Mouse (Mus musculus) limb, embryonic 12.5 days (tissue): ENCODE results near the gene Gm10153. TPM values are rescaled to one million over a fixed set of nuclear protein-coding genes. Genes with fewer than 3 reads are reported as not detected.
"Not testable (repeated sequence)": the region's sequence is repeated elsewhere in the genome, so short reads cannot be mapped to it uniquely, and the experiment has no call there.

ENCODE experiments used
- ATAC-seq: fragments of 200-750 bp; cut with Nextera tagmentation; 2 replicates; pipeline ENCODE4 v1.8.0; 2017; ENCODE audit warnings: low read depth, moderate TSS enrichment; ENCODE audit not compliant: insufficient number of reproducible peaks, insufficient read depth, low FRiP score, low TSS enrichment
- H3K27ac ChIP-seq: fragments of 300-500 bp; sonication (generic); 2 replicates; pipeline ENCODE4 v1.5.1; 2016; ENCODE audit warnings: mild to moderate bottlenecking, moderate library complexity
- H3K27me3 ChIP-seq: fragments of 300-500 bp; sonication (generic); 2 replicates; pipeline ENCODE4 v1.6.1; 2016; ENCODE audit warnings: mild to moderate bottlenecking, moderate library complexity
- H3K36me3 ChIP-seq: fragments of 300-500 bp; sonication (generic); 2 replicates; pipeline ENCODE4 v1.6.1; 2016; ENCODE audit warnings: mild to moderate bottlenecking, moderate library complexity
- H3K4me1 ChIP-seq: fragments of 300-500 bp; sonication (generic); replicated peaks from 2 replicates; pipeline ENCODE4 v1.6.1; 2016
- H3K4me2 ChIP-seq: fragments of 300-500 bp; sonication (generic); 2 replicates; pipeline ENCODE4 v1.6.1; 2016; ENCODE audit warnings: mild to moderate bottlenecking, moderate library complexity
- H3K4me3 ChIP-seq: fragments of 300-500 bp; sonication (generic); replicated peaks from 2 replicates; pipeline ENCODE4 v1.5.1; 2016; ENCODE audit warnings: mild to moderate bottlenecking
- H3K9ac ChIP-seq: fragments of 300-500 bp; sonication (generic); replicated peaks from 2 replicates; pipeline ENCODE4 v1.6.1; 2016; ENCODE audit warnings: mild to moderate bottlenecking, moderate library complexity
- H3K9me3 ChIP-seq: fragments of 300-500 bp; sonication (generic); 2 replicates; pipeline ENCODE4 v1.6.1; 2016; ENCODE audit warnings: mild to moderate bottlenecking, moderate library complexity
- WGBS: fragments of 180-500 bp; shearing (Covaris S2); methylation state at CpG from one replicate; pipeline ENCODE4 v1.1.7; 2016; 5-methylcytosine and 5-hydroxymethylcytosine counted together
- polyA plus RNA-seq: library from polyadenylated mRNA; unstranded; fragments of >200 nt; fragmentation: Nextera tagmentation; extraction: Ambion mirVana; gene quantifications from 2 replicates; pipeline ENCODE4 v1.2.1, GENCODE M21; 2016

Gene Gm10153
- not detected in 2 replicates for polyA plus RNA-seq

GRCm38 (mm10) chr7:142190289-142190688, at the start of gene Gm10153:
TSS of gene Gm10153 (minus strand) at chr7:142190389.
- H3K27me3 ChIP-seq, result peaks cover 7% of the 10 kb centered on the region; the same call in 1 of the 2 replicates
- H3K36me3 ChIP-seq, result no peaks in the 10 kb centered on the region
- H3K9ac ChIP-seq, result no peak within 1 kb of the TSS
- ATAC-seq, result no peak
- WGBS, result 48% methylated on average over 2 of the region's 2 CpGs
- no peaks in the 10 kb centered on the region for H3K9me3 ChIP-seq
- no peaks in the 10 kb centered on the region for H3K4me1 ChIP-seq
- H3K4me3 ChIP-seq, result no peak within 1 kb of the TSS
- no peak within 1 kb of the TSS for H3K4me2 ChIP-seq
- H3K27ac ChIP-seq, result no peak within 1 kb of the TSS

- no peak overlapping the region for H3K27ac ChIP-seq
- 0 out of 2 replicates have a peak, but pooled peaks cover 5% of the 10 kb centered on the region for H3K9me3 ChIP-seq
- H3K4me3 ChIP-seq, result no peak overlapping the region
- no peaks in the 10 kb centered on the region for H3K27me3 ChIP-seq
- H3K36me3 ChIP-seq, result no peaks in the 10 kb centered on the region
- H3K4me2 ChIP-seq, result no peak overlapping the region
- no peak for ATAC-seq
- no peak overlapping the region for H3K9ac ChIP-seq
- 0 out of 2 replicates have a peak, but pooled peaks cover 7% of the 10 kb centered on the region for H3K4me1 ChIP-seq
- whole genome bisulfite sequencing, result 38% methylated on average over 1 of the region's 1 CpGs
Measured at GRCm38 (mm10) chr7:142231540-142231939, 41.4 kb upstream of the Gm10153 start.

GRCm38 (mm10) chr7:142229871-142230270, 39.7 kb upstream of the Gm10153 start, which contains the start of gene Krtap5-5:
TSS of gene Krtap5-5 (minus strand) at chr7:142229971.
- not testable (repeated sequence) for ATAC-seq, H3K9ac ChIP-seq, H3K4me3 ChIP-seq, H3K27me3 ChIP-seq, H3K4me1 ChIP-seq, H3K27ac ChIP-seq, H3K4me2 ChIP-seq, H3K9me3 ChIP-seq, H3K36me3 ChIP-seq
- WGBS, result 49% methylated on average over 3 of the region's 3 CpGs

GRCm38 (mm10) chr7:142224518-142224917, 34.3 kb upstream of the Gm10153 start:
- Histone ChIP-seq H3K36me3 (no peaks in the 10 kb centered on the region), H3K27me3 (no peaks in the 10 kb centered on the region), H3K4me1 (0 out of 2 replicates have a peak, but pooled peaks cover 8% of the 10 kb centered on the region), H3K27ac (no peak overlapping the region), H3K4me3 (no peak overlapping the region), H3K4me2 (no peak overlapping the region), H3K9ac (no peak overlapping the region), H3K9me3 (no peaks in the 10 kb centered on the region)
- no peak for ATAC-seq
- 43% methylated on average over 2 of the region's 2 CpGs for WGBS

- H3K27me3 ChIP-seq, H3K4me3 ChIP-seq, H3K27ac ChIP-seq, H3K36me3 ChIP-seq, H3K9ac ChIP-seq, H3K4me1 ChIP-seq, H3K9me3 ChIP-seq, H3K4me2 ChIP-seq, ATAC-seq: not testable (repeated sequence)
- WGBS, result 71% methylated on average over 1 of the region's 1 CpGs
Measured at GRCm38 (mm10) chr7:142212136-142212535, 21.9 kb upstream of the Gm10153 start.

GRCm38 (mm10) chr7:142211559-142211958, 21.4 kb upstream of the Gm10153 start, which contains the start of gene Gm7579:
TSS of gene Gm7579 (plus strand) at chr7:142211859.
- Histone ChIP-seq H3K27ac (no peak within 1 kb of the TSS), H3K9ac (no peak within 1 kb of the TSS), H3K36me3 (no peaks in the 10 kb centered on the region), H3K9me3 (no peaks in the 10 kb centered on the region), H3K4me2 (no peak within 1 kb of the TSS), H3K4me3 (no peak within 1 kb of the TSS), H3K4me1 (no peaks in the 10 kb centered on the region), H3K27me3 (no peaks in the 10 kb centered on the region; the same call in 1 of the 2 replicates)
- no peak for ATAC-seq
- 71% methylated on average over 1 of the region's 1 CpGs for WGBS

GRCm38 (mm10) chr7:142206891-142207290, 16.7 kb upstream of the Gm10153 start:
- ATAC-seq, H3K27ac ChIP-seq, H3K36me3 ChIP-seq, H3K4me3 ChIP-seq, H3K4me2 ChIP-seq, H3K4me1 ChIP-seq, H3K27me3 ChIP-seq, H3K9ac ChIP-seq, H3K9me3 ChIP-seq: not testable (repeated sequence)
- WGBS, result 79% methylated on average over 5 of the region's 5 CpGs

- H3K4me1 ChIP-seq, result no peaks in the 10 kb centered on the region
- no peak overlapping the region for H3K9ac ChIP-seq
- ATAC-seq, result no peak
- H3K4me3 ChIP-seq, result no peak overlapping the region
- no peaks in the 10 kb centered on the region; the same call in 1 of the 2 replicates for H3K27me3 ChIP-seq
- H3K36me3 ChIP-seq, result no peaks in the 10 kb centered on the region
- H3K4me2 ChIP-seq, result no peak overlapping the region
- no peak overlapping the region for H3K27ac ChIP-seq
- H3K9me3 ChIP-seq, result no peaks in the 10 kb centered on the region
Measured at GRCm38 (mm10) chr7:142205488-142205887, 15.3 kb upstream of the Gm10153 start.

- Histone ChIP-seq H3K9ac (no peak within 1 kb of the TSS), H3K36me3 (no peaks in the 10 kb centered on the region), H3K4me2 (no peak within 1 kb of the TSS), H3K4me3 (no peak within 1 kb of the TSS), H3K27me3 (peaks cover 10% of the 10 kb centered on the region; the same call in 1 of the 2 replicates), H3K4me1 (no peaks in the 10 kb centered on the region), H3K27ac (no peak within 1 kb of the TSS), H3K9me3 (no peaks in the 10 kb centered on the region)
- 39% methylated on average over 1 of the region's 1 CpGs for WGBS
- ATAC-seq, result no peak
Measured at GRCm38 (mm10) chr7:142201064-142201463, 10.9 kb upstream of the Gm10153 start, which contains the start of gene Krtap5-3. TSS of gene Krtap5-3 (plus strand) at chr7:142201364.

- Histone ChIP-seq H3K4me1 (no peaks in the 10 kb centered on the region), H3K9me3 (no peaks in the 10 kb centered on the region), H3K4me3 (no peak overlapping the region), H3K27me3 (peaks cover 10% of the 10 kb centered on the region; the same call in 1 of the 2 replicates), H3K36me3 (no peaks in the 10 kb centered on the region), H3K4me2 (no peak overlapping the region), H3K27ac (no peak overlapping the region), H3K9ac (no peak overlapping the region)
- ATAC-seq, result no peak
- WGBS, result 83% methylated on average over 2 of the region's 2 CpGs
Measured at GRCm38 (mm10) chr7:142198748-142199147, 8.6 kb upstream of the Gm10153 start.

GRCm38 (mm10) chr7:142188156-142188555, 2.0 kb downstream of the Gm10153 start:
- 81% methylated on average over 2 of the region's 2 CpGs for WGBS
- Histone ChIP-seq H3K4me3 (no peak overlapping the region), H3K4me2 (no peak overlapping the region), H3K27ac (no peak overlapping the region), H3K27me3 (peaks cover 7% of the 10 kb centered on the region; the same call in 1 of the 2 replicates), H3K9ac (no peak overlapping the region), H3K4me1 (no peaks in the 10 kb centered on the region), H3K9me3 (no peaks in the 10 kb centered on the region), H3K36me3 (no peaks in the 10 kb centered on the region)
- ATAC-seq, result no peak

- 55% methylated on average over 1 of the region's 1 CpGs for WGBS
- no peak overlapping the region for H3K9ac ChIP-seq
- H3K27me3 ChIP-seq, result no peaks in the 10 kb centered on the region
- no peaks in the 10 kb centered on the region for H3K9me3 ChIP-seq
- no peak overlapping the region for H3K27ac ChIP-seq
- H3K4me1 ChIP-seq, result no peaks in the 10 kb centered on the region
- no peaks in the 10 kb centered on the region for H3K36me3 ChIP-seq
- no peak overlapping the region for H3K4me3 ChIP-seq
- no peak overlapping the region for H3K4me2 ChIP-seq
- no peak for ATAC-seq
Measured at GRCm38 (mm10) chr7:142181021-142181420, 9.2 kb downstream of the Gm10153 start.
